Mouse (Mus musculus) macrophage (primary cell): ENCODE data around the gene Adamts7. TPM values are rescaled to one million over a fixed set of nuclear protein-coding genes. Genes with fewer than 3 reads are reported as not detected.

Experiments used
- H3K27ac ChIP-seq: fragments of 350-480 bp; formaldehyde crosslinking; 2 replicates; pipeline ENCODE4 v1.9.0; 2021
- H3K36me3 ChIP-seq: fragments of 350-480 bp; formaldehyde crosslinking; 2 replicates; pipeline ENCODE4 v1.9.0; 2021; ENCODE audit errors: inconsistent target
- H3K4me3 ChIP-seq: fragments of 350-480 bp; formaldehyde crosslinking; 2 replicates; pipeline ENCODE4 v1.9.0; 2021; ENCODE audit errors: inconsistent target
- H3K79me2 ChIP-seq: fragments of 350-480 bp; formaldehyde crosslinking; 2 replicates; pipeline ENCODE4 v1.9.0; 2021; ENCODE audit errors: inconsistent target
- WGBS: methylation state at CpG from one replicate; pipeline ENCODE4 v1.1.7; 2026; ENCODE audit warnings: inconsistent platforms; ENCODE audit not compliant: missing documents; 5-methylcytosine and 5-hydroxymethylcytosine counted together
- polyA plus RNA-seq: library from polyadenylated mRNA; stranded (reverse); fragments of 250-400 nt; gene quantifications from 3 replicates; pipeline ENCODE4 v1.2.4, GENCODE M21; 2018; ENCODE audit warnings: inconsistent platforms
- total RNA-seq, 78 experiments: library from RNA; depleted of rRNA; stranded (reverse); fragments of 250-400 nt; gene quantifications; 1 replicate in 9 of 78; 2 replicates in 24 of 78; 3 replicates in 43 of 78; 4 replicates in 2 of 78; pipeline ENCODE4 v1.2.4; 2018; ENCODE audit warnings: inconsistent platforms in 56 of 78

Adamts7 gene
- total RNA-seq (2018; cell fraction: chromatin; rRNA removed) = 1 to 10 TPM in 1 of 26 experiments, under 1 TPM in 9, not detected in 16; 0.12 to 1.4 (median 0.35) TPM
- total RNA-seq (2018; cell fraction: cytosol; rRNA removed) = under 1 TPM in 7 of 26 experiments, not detected in 19; 0.03 to 0.10 (median 0.09) TPM
- under 1 TPM in 3 of 26 experiments, not detected in 23; 0.12 to 0.55 (median 0.23) TPM for total RNA-seq (2018; cell fraction: nucleus; rRNA removed)
- not detected in 3 replicates for polyA plus RNA-seq

DNA sequence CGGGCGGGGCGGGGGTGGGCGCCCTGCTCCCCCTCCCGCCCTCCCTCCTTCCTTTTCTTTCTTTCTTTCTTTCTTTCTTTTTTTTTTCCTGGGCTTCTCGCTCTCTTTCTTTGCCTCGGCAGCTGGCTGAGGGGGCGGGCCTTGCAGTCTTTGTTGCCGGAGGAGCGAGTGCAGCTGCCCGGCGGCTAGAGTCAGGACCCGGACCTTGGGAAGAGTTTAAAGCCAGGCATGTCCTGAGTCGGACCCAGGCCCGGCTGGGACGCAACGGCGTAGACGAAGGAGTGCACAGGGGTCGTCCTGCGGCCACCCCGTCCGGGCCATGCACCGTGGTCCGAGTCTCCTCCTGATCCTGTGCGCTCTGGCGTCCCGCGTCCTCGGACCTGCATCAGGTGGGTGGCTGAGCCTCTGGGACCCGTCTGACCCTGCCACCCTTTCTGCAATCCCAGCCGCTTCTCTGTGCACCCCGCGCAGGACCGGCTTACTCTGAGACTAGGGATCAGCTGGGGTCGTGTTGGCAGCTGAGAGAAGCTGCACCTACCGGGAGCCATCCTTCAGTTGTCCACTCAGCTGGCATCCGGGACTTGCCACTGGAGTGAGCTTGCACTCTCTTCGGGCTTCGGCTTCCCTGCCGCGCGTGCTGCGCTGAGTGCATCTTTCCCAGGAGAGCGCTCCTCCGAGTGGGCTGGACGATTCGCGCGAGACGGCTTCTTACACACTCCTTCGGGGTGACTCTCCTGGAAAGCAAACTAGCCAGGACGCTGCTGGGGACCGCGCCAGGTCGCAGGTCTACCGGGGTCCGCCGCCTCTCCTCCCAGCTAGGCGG, at the start of gene Adamts7:
TSS of gene Adamts7 (plus strand) at position 144 of the 823 bp plus-strand sequence.
- Histone ChIP-seq H3K4me3 (peak within 1 kb of the TSS; percentile 12; the same call in 1 of the 2 replicates), H3K27ac (no peak within 1 kb of the TSS), H3K36me3 (no peaks in the 10 kb centered on the region), H3K79me2 (no peaks in the 10 kb centered on the region)
- 2% methylated on average over 55 of the region's 60 CpGs for WGBS

DNA sequence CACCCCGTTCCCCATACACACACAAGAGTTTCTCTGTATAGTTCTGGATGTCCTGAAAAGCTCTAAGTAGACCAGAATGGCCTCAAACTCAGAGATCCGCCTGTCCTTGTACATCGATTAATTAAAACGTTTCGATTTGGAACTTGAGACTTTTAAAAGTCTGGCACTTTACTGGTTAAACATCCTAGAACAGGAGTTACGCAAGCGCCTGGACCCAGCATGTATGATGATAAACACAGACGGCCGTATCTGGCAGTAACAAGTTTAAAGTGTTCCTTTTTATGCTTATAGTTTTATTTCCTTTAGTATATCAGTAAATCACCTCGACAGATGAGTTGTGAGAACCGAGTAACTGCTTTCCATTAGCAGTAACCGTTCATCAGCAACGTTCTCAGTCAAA, 49.7 kb upstream of the Adamts7 start:
- Histone ChIP-seq H3K36me3 (peaks cover 11% of the 10 kb centered on the region; the same call in 1 of the 2 replicates), H3K79me2 (peaks cover 55% of the 10 kb centered on the region), H3K27ac (peak overlapping the region; percentile 84), H3K4me3 (peak overlapping the region; percentile 83)
- WGBS = 0% methylated on average over 13 of the region's 13 CpGs

DNA sequence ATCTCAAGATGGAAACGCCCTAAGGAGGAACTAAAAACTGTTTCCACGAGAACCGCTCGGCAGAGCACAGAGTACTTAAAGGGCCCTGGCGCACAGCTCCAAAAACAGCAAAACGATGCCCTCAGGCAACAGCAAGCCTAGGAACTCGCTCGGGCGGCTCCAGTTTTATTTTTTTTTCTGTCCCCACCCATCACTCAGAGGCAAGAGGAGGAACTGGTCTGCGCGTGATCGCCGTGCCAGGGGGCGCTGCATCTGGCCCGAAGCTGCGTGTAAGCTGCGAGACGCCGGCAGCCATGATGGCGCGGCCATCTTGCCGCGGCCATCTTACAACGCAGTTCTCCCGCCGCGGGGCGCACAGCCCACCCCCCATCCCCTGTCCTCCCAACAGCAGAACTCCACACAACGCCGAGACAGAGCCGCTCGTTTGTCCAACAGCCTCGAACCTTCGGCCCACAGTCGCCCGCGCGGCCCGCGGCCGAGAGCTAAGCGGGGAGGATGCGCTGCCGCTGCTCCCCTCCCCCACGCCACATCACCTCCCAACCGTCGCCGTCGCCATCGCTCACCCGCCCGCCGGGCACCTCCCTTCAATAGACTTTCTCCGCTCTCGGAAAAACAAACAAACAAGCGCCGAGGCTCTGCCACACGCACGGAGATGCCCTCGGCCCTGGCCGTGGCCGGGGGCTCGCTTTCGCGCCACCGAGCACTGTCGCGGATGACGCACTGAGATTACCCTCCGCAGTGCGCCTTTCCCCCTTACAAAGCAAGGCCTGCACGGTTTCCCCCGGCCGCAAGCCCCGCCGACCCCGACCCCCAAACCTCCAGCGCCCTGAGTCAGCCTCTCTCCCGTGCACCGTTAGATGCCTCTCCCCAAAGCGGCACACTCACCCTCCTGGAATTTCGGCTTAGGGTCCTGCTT, 49.0 kb upstream of the Adamts7 start:
- WGBS = under 1% methylated on average over 75 of the region's 82 CpGs

DNA sequence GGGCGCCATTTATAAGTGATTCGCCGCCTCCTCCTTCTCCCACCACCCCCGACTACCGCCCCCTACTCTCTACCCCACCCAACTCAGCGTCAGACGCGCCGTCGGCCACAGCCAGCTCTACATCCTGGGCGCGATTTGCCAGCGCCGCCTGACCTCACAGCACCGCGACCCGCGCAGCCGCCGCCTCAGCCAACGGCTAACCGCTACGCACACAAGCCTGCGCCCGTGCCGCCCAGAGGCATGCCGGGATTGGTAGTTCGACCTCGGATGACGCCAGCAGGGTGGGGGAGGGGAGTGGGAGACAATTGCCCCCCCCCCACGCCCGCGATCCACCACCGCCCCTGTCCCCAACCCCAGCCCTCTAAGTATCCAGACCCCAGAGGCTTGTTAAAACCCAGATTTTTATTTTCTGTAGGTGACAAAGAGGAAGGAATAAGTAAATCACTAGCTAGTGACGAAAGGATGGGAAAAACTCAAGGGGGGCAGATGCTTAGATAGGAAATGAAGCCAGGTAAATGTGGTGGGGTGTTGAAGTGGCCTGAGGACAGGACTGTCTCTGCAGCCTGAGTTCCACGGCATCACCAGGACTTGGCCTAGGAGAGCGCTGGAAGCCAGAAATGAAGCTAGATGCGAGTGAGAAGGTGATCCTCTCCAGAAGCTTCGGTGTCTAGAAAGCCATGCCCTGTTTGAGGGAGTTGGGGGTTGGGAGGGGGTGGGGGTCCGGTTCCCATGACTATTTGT, 48.1 kb upstream of the Adamts7 start, which contains the start of gene Morf4l1:
TSS of gene Morf4l1 (minus strand) at position 208 of the 741 bp plus-strand sequence.
- WGBS = 3% methylated on average over 34 of the region's 40 CpGs
- peak within 1 kb of the TSS; percentile 84 for H3K27ac ChIP-seq
- no peaks in the 10 kb centered on the region for H3K36me3 ChIP-seq

More for the DNA sequence above, 49.0 kb upstream of the Adamts7 start:
- H3K27ac ChIP-seq = peak overlapping the region; percentile 84
- peaks cover 47% of the 10 kb centered on the region for H3K79me2 ChIP-seq
- 0 out of 2 replicates have a peak, but pooled peaks cover 3% of the 10 kb centered on the region for H3K36me3 ChIP-seq
- H3K4me3 ChIP-seq = peak overlapping the region; percentile 83

DNA sequence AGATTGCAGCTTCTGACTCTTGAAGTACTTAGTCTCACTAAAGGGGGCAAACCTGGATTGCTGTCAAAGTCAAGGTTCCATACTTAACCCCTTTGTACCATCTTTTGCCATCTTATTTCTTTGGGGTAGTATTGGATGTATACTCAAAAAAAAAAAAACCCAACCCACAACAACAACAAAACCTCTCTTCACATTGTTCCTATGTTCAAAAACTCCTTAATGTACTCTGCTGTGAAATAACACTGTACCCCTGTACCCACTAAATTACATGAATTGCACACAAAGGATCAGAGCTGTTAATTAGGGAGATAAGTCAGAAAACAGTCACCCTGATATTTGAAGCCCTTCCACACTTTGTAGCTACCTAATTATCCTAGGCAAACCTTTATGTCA, 47.6 kb upstream of the Adamts7 start:
- Histone ChIP-seq H3K27ac (no peak overlapping the region), H3K36me3 (no peaks in the 10 kb centered on the region), H3K79me2 (peaks cover 33% of the 10 kb centered on the region), H3K4me3 (peak overlapping the region; percentile 83; the same call in 1 of the 2 replicates)

More for the DNA sequence above, 48.1 kb upstream of the Adamts7 start, which contains the start of gene Morf4l1:
- H3K79me2 ChIP-seq = peaks cover 39% of the 10 kb centered on the region
- H3K4me3 ChIP-seq = peak within 1 kb of the TSS; percentile 83

DNA sequence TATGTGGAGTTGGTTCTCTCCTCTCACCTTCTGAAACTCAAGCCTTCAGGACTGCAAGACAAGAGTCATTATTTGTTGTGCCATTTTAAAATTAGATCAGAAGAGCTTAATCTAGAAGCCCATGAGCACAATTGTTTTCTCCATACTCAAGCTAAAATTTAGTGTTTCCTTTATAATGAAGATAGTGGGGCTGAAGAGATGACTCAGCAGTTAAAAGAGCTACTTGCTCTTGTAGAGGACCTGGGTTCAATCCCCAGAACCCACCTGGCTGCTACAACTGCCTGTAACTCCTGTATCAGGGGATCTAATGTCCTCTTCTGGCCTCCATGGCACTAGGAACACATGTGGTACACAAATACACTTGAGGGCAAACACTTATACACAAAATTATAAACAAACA, 45.6 kb upstream of the Adamts7 start:
- Histone ChIP-seq H3K4me3 (no peak overlapping the region), H3K27ac (no peak overlapping the region), H3K79me2 (peaks cover 14% of the 10 kb centered on the region), H3K36me3 (no peaks in the 10 kb centered on the region)

DNA sequence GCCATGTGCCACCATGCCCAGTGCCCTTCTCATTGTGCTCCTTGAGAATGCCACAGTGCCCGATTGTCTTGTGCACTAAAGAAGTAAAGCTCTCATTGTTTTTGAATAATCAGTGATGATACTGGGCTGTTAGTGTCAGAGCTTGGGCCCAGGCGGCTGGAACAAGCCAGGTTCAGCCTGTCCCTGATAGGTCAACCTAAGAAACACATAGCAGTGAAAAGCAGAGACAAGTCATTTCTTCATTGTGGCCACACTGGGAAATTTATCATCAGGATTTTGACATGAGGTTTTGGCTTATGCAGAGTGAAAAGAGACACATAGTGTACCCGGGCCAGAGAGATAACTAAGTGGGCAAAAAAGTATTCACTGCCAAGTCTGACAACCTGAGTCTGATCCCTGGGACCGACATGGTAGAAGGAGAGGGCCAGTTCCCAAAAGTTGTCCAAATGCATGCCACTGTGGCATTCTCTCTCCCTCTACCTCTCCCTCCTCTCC, 40.6 kb upstream of the Adamts7 start:
- H3K27ac ChIP-seq = no peak overlapping the region
- H3K79me2 ChIP-seq = no peaks in the 10 kb centered on the region
- no peaks in the 10 kb centered on the region for H3K36me3 ChIP-seq
- WGBS = 69% methylated on average over 2 of the region's 4 CpGs
- no peak overlapping the region for H3K4me3 ChIP-seq

DNA sequence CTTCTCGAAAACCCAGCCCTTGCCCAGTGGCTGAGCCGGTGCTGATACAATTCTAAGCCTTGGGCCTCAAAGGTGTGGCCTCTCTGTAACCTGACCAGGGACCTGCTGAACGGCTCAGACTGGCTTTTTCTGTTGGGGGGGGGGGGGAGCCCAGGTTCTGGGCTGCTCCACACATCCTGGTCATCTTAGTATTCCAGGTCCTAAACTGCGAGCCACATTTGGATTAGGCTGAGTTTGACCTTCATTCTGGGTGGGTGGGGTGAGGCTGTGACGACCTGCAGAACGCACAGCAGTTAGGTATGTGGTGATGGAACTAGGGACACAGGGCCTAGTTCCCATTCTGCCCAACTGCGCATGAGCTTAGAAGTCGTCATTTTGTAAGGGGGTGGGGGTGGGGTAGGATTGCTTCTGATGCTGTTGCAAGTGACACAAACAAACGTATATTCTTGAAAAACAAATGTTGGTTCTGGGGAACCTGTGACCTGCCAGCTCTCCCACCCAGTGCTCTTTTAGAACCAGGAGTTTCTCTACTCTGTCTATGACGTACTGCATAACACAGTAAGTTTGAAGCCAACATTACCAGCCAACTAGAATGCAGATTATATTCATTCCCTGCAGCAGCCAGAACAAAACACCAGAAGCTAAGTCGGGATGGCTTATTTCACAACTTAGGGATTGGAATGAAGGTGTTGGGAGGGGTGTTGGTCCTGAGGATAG, 38.6 kb upstream of the Adamts7 start:
- Histone ChIP-seq H3K36me3 (no peaks in the 10 kb centered on the region), H3K79me2 (no peaks in the 10 kb centered on the region), H3K4me3 (no peak overlapping the region), H3K27ac (no peak overlapping the region)
- 91% methylated on average over 11 of the region's 11 CpGs for WGBS

DNA sequence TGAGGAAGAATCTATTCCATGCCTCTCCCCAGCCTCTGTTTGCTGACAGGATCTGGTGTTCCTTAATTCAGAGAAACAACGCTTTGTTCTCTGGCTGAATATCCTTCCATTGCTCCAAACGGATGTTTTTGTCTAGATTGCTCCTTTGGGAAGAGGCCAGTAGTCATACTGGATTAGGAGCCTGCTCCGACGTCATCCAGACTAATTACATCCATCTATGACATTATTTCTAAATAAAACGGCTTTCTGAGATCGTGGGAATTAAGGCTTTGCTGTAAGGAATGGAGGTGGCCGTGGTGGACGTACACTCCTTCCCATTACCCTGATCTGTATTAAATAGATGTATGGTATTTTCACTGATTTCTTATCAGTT, 38.0 kb upstream of the Adamts7 start:
- 90% methylated on average over 8 of the region's 8 CpGs for WGBS

DNA sequence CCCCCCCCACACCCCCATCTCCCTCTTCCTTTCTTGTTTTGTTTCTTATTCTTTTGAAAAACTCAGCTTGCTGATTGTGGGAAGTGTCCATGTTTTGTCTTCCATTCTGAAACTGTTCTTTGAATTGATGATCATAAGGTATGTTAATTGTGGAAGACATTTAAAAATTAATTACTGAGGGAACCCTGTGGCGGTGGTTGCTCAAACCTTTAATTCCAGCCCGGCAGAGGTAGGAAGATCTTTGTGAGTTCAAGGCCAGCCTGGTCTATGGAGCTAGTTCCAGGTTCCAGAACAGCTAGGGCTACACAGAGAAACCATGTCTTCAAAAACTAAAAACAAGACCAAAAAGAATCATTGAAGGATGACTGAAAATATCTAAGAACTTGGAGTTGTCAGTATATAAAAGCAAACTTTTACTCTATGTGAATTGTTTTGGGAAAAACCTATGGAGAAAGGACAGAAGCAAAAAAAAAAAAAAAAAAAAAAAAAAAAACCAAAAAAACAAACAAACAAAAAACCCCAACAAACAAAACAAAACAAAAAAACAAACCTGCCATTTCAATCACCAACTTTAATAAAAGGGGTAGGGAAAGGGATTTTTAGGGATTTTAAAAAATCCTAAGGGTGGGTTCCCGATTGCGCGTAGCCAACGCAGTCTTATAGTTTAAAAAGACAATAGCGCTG, 37.3 kb upstream of the Adamts7 start:
- Histone ChIP-seq H3K27ac (no peak overlapping the region), H3K4me3 (peak overlapping the region; percentile 26), H3K79me2 (no peaks in the 10 kb centered on the region), H3K36me3 (no peaks in the 10 kb centered on the region)
- 44% methylated on average over 7 of the region's 7 CpGs for WGBS

More for the DNA sequence above, 38.0 kb upstream of the Adamts7 start:
- Histone ChIP-seq H3K36me3 (no peaks in the 10 kb centered on the region), H3K4me3 (no peak overlapping the region), H3K79me2 (no peaks in the 10 kb centered on the region), H3K27ac (no peak overlapping the region)

DNA sequence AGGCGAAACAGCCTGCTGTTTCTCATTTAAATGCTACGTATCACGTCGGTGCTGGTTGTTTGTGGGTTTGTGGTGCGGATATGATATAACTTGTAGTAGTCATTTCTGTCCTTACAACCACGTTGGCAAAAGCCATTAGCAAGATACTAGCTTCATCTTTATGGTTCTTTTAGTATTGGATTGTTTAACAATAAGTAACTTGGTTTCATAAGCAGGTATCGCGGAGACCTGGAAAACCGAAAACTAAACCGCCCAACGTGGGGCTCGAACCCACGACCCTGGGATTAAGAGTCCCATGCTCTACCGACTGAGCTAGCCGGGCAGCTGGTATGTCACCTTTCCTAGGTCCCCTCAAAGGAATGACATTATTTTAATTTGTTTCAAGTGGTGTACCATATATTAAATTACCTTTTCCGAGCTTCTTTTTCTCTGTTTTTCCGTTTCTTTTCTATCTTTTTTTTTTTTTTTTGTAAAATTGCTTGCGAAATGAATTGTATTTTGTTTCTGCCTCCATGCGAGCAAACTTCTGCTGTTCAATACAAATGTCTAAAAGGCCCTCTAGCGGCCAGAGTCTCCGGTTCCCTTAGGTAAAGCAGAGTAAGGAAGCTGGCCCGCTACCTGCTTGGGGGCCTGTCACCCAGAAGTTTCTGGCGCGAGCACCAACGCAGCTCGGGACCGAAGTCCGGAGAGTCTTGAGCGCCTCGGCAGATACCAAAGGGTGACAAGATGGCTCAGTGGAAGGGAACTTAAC, 36.4 kb upstream of the Adamts7 start:
- H3K79me2 ChIP-seq = no peaks in the 10 kb centered on the region
- peak overlapping the region; percentile 26 for H3K4me3 ChIP-seq
- H3K27ac ChIP-seq = no peak overlapping the region
- WGBS = 1% methylated on average over 30 of the region's 30 CpGs
- no peaks in the 10 kb centered on the region for H3K36me3 ChIP-seq

DNA sequence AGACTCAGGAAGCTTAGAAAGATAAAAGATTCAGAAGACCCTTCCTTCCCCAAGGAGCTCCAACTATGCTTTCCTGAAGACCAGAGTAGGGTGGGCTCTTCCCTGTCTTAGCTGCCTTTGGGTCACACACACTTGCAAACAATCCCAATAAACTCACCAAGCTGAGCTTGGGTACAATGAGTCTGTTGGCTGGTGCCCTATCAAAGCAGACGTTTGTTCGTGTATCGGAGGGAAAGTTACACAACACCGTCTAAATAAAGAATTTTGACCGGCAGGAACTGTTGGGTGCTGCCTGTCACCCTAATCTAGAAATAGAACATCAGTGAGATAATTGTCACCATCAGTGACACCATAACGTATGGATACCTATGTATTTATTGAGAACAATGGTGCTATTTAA, 35.7 kb upstream of the Adamts7 start:
- Histone ChIP-seq H3K27ac (no peak overlapping the region), H3K79me2 (no peaks in the 10 kb centered on the region), H3K36me3 (no peaks in the 10 kb centered on the region), H3K4me3 (no peak overlapping the region)
- WGBS = 36% methylated on average over 6 of the region's 6 CpGs
